Mouse (Mus musculus) mouse embryonic stem cell (cell line): ENCODE results near the gene Spred2.

Experiments
- in situ Hi-C, 2 experiments: fragments of 300-500 bp; cut with MboI; formaldehyde crosslinking; loops; 1 replicate in 1 of 2; 3 replicates in 1 of 2; pipeline ENCODE4 v1.14.3; 2019 to 2020; ENCODE audit warnings: low sequenced_read_pairs in 2 of 2, low pct_unique_long_range_greater_than_20kb in 1 of 2, mixed read lengths in 1 of 2; ENCODE audit not compliant: unreplicated experiment in 1 of 2

The Spred2 gene

DNA sequence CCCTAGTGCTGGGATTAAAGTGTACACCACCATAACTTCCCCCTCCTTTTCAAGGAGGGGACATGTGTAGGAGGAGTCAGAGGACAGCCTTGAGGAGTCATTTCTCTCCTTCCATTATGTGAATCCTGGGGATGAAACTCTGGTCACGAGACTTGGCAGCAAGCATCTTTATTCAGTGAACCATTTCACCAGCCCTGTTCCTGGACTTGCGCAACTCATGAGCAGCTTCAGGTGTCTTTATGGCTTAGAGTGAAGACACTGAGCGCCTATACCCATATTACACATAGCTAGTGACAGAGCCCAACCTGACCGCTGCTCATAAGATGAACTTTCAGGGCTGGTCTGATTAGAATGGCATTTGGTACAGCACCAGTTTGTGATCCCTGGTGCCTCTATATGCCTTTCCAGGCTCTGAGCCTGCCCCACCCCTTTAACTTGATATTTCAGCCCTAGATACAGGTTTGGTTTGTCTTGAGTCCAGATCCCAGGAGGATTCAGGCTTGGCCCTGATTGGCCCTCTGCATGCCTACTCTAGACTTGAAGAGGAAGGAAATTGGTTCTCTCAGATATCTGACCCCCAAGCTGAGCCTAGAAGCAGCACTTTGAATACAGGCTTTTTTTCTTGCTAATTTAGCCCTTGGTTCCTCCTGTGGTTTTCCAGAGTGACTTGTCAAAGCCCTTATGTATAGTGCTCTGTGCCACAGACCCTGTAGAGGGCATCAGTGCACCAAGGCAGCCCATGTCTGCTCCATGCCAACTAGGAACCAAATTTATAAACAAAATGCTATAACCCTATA, 48.0 kb downstream of the Spred2 start:
- in situ Hi-C loops = no loop called here

DNA sequence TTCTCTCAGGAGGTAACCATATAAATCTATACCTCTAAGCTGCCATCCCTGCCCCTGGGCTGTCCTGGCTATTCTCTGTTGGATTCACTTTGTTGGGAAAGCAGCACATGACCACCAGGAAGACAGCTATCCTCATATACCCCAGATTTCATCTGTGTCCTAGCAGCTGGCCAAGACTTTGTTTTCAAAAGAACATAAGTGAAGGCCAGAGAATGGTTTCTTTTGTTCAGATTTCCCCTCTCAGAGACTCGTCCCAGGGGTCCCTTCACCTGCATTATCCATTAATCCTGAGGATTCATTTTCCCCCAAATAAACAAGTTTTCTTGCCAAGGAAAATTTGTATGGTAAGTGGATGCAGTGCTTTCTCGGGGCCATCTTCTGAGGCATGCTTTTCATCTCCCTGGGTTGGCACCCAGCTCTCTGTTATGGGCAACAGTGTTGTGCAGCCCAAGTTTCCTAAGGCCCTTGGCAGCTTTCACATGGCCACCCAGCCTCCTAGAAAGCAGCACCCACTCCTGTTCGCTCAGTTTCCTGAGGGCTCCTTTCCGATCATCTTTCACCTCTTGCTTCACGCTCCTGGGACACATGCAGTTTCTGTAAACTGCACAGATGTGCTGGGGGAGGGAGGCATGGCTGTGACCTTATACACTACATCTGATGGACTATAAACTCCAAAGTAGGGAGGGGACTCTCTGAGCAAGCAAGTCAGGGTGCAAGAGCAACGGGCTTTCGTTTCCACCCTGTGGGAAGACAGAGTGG, 49.0 kb downstream of the Spred2 start:
- in situ Hi-C loops = no loop called here

DNA sequence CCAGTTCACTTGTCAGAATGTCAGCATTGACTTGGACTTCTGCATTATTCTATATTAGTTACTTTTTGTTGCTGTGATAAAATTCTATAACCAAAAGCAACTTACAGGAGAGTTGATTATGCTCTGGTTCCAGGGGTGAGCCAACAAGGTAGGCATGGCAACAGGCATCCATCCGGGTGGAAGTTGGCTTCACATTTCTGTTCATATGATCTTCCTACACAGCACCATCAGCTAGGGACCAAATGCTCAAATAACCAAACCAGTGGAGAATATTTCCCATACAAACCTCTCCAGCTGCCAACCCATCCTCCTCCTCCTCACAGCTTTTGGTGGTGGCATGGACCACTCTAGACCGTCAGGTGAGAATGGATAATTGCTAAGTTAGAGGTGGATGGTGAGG, 51.9 kb downstream of the Spred2 start:
- in situ Hi-C loops = no loop called here

DNA sequence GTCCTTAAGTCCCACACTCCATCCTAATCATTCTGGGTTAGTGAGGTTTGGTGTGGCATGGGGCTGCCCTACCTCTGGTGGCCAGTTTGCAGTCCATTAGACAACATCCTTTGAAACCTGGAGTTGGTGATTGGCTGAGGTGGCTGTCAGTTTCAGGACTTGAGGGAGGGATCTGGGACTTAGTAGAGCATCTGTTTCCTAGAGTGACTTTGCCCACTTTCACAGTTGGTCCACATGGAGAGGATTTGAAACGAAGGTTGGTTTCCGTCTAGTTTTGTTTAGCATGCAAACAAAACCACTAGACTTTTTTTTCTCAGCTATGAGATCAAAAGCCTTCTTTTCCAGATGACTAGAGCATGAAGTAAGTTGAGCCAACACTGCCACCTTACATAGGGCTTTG, 53.5 kb downstream of the Spred2 start:
- in situ Hi-C loops = no loop called here

DNA sequence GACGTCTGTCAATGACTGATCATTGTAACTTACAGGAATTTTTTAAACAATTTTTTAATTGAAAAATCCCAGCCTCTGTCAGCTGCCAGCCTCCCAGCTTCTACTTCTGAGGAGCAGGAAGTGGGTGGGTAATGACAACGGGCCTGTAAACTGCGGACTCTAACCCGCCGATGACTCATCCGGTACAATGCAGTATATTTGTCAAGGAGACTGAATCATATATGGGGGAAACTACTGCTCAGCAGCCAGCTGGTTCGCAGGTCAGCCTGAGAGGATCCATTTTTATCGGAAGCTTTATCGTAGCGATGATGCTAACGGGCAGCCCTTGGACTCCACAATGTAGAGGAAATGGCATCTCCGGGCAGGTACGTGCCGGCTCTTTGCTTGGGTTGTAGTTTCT, 55.2 kb downstream of the Spred2 start:
- in situ Hi-C loops = no loop called here

DNA sequence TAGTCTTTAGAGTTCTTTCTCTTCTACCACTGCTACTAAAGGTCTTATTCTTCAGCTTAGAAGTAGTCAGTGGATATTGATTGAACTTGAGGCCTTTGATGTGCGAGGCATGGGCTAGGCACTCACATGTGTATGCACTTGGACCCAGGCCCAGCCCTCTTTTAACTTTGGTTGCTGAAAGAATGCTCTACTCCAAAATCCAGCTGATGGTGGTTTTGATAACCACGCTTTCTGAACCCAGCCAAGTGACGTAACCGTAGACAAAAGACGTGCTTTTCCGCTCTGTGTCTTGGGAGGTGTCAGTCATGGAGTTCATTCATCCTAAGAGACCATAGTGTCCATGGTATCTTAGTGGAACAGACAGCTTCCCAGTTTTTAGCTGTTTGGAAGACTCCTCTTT, 57.9 kb downstream of the Spred2 start:
- in situ Hi-C loops = no loop called here

DNA sequence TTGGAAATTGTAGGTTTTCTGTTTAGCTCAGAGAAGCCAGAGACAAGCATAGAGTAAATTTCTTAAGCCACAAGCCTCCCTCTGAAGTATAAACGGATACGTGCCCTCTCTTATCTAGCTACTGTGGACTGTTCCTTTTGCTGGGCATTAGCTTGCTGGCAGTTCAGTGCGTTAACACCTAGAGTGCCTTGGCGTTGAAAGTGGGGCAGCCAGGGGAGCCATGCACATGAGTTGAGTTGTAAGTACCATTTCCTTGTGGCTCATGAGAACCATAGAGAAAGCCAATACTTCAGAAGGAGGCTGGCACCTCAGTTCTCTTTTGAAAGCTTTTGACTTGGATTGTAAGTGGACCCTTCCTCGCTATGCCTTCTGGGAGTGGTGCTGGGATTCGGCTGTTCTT, 58.6 kb downstream of the Spred2 start:
- in situ Hi-C loops = no loop called here

DNA sequence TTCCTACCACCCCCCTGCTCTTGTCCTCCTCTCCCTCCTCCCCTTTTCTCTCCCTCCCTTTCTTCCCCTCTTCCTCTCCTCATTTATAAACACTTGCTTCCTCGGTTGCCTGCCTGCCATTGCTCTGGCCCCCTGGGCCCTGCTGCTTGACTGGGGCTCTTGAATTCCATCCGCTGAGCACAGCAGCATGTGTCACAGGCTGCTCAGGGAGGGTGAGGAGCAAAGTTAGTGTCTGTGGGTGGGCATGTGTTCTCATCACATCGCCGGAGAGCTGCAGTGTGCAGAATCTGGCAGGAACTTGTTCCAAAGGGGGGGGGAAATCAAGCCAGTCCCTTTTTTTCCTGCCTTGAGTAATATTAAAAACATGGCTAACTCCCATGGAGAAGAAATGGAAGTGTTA, 59.1 kb downstream of the Spred2 start:
- in situ Hi-C loops = no loop called here

DNA sequence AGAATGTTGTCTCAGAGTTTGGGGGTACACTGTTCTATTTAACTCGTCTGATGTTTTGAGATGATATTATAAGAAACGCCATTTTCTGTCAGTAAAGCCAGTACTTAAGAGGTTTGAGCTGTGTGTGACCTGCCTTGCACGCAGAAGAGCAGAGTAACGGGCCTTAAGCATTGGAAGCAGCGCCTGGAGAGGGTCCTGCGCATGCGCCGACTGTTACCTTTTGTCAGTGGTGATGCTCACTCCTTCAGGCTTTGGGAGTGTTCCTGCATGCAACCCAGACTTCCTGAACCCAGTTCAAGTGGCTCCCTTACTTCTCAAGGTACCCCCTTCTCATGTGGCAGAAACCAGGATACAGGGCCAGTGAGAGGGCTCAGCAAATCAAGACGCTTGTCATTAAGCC, 59.9 kb downstream of the Spred2 start:
- in situ Hi-C loops = no loop called here

DNA sequence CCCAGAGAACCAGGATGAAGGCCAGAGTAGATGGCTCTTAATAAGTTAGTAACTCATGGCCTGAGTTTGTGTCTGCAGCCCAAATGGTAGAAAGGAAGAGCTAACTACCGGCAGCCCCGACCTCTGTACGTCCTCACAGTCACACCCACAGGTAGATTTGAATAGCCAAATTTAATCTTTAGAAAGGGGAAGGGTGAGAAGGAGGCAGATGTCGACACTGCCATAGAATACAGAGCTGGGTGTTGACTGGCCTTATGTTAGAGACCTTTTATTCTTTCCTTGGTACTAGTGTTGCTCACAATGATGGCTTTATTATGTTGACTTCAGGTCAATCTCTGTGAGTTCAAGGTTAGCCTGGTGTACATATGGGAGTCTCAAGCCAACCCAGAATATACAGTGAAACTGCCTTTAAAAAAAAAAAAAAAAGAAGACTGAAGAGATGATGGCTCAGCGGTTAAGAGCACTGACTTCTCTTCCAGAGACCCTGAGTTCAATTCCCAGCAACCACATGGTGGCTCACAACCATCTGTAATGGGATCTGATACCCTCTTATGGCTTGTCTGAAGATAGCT, 61.2 kb downstream of the Spred2 start:
- in situ Hi-C loops = no loop called here

DNA sequence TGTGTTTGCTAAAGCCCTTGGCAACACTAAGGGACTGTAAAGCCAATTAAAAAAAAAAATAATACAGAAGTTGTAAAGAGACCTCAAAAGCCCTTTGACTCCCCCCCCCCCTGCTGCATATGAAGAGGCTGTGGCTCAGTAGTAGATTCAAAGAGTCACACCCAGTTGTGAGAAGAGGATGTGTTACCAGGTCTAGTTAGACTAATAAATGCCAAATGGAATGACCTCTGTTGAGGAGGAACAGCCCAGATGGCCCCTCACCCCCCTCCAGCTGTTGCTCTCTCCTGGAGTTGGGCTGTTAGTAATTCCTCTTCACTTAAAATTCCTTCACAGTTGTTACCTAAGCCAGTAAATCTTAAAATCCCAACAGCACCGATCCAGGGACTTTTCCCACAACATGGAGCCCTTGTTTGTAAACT, 62.3 kb downstream of the Spred2 start:
- in situ Hi-C loops = no loop called here

DNA sequence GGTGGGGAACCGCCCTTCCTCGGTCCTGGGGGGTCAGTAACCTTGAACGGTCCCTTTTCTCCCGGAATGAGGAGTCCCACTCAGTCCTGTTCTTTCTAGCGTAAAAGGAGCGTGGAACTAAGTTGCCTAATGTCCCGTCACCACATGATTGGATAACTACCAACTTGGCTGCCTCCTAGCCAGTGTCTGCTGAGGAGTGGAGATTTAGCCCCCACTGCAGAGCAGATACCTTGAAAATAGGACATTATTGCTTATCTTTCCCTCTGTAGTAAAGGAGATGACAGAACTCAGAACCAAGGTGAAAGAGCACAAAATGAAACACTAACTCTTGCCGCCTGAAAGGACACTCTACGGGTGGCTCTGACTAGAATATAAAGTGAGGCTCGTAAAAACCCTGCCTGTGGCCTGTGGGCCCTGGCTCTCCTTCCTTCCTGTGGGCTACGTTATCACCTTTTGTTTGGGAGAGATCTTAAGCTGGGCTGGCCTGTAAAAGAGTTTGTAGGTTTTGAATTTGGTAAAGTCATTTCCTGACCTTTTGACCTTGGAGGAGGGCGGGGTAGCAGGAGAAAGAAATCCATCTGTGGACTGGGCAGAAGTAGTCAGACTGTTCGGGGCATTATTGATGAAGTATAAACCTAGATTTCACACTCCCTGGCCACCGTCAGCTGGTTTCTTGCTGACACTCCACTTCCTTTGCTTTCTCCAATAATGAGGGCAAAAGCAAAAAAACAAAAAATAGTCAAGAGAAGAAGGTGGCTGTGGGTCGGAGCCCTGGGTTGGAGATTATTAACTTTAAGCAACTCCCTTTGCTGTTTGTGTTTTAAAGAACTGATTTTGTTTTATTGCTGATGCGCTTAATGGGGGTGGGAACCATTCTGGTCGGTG, 62.9 kb downstream of the Spred2 start:
- in situ Hi-C loops = no loop called here

DNA sequence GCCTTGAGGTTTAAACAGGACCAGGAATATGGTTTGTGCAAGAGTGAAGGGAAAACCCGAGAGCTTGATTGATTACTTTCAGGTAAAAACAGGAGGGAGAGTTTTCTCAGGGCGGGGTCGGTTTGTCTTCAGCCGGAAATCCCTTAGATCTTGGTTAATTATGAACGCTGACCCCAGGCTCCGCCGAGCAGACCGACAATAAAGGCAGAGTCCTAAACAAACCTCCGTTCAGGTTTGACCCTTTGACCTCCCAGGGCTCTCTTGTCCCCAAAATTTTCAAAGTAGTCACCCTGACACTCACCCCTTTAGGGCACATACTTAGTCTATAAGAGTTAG, 63.5 kb downstream of the Spred2 start:
- in situ Hi-C loops = no loop called here

DNA sequence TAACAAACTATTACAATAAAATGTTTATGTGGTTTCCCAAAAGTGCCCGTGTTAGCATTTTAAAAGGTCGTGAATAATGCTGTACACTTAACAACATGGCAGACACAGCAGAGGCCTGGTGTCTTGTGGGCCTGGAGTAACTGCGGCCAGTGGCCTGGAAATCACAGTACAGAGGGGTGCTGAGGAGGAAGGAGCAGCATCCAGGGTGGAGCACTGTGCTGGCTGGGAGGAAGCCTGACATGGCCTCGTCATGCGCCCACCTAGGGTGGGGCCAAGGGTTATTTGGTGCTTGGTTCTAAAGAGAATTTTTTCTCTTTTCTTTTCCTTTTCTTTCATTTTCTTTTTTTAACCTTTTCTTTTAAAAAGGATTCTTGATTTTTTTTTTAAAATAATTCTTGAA, 64.0 kb downstream of the Spred2 start:
- in situ Hi-C loops = no loop called here

DNA sequence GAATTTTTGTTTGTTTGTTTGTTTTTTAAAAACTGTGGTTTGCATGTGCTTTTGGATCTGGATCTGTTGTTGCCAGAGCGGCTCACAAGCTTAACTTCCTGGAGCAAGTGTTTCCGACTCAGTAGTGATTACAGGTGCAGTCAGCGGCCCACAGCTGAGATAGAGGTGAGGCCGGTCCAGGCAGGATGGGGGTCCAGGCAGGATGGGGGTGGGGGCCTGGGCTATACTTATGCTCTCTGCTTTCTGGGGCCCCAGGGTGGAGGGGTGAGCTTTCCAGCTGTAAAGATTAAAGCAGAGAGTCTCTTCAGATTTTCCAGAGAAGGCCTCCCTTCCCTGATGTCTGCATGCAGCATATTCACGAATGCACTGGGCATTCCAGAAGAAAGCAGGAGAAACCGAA, 64.5 kb downstream of the Spred2 start:
- in situ Hi-C loops = no loop called here

DNA sequence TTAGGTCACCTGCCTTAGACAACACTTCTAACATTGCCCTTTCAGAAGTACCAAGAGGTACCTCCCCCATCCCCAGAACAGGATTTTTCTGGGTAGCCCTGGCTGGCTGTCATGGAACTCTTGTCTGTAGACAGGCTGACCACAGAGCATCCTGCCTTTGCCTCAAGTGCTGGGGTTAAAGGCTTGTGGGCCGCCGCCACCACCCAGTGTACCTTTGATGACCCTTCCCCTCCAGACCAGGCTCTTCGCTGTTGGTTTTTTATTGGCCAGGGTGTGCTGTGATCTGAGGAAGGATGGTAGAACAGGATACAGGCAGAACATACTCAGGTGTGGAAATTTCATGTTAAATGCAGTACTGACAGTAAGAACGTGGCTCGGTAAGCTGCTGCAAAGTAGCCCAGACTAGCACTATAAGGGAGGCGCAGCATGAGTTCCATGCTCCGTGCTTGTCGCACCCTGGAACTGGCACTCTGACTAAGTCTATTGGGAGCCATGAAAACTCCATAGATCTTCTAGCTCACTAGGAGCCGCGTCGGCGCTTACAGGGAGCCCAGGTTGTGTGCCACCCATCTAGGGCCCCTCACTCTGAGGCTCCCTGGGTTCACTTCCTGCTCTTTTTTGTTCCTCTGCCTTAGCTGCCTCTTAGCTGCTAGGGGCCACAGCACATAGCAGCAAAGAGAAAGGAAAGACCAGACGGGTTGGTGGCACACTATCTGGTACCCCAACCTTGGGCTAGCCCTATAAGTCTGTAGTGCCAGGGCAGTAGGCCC, 65.2 kb downstream of the Spred2 start:
- in situ Hi-C loops = no loop called here

DNA sequence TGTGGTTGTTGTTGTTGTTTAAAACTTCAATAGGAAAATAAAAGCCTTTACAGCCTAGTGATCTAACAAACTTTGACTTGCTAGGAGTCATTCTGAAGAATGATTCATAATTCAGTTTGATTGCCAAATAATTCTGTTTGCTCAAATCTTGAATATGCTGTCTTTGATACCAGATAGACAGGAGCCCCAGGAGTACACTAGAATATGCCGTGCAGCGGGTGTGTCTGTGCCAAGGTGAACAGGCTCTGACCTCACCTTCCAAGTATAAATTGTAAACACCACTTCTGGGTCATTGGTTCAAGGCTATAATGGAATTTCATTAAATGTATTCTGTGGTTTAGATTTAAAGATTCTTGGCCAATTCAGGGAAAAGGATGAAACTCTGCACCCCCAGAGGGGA, 66.6 kb downstream of the Spred2 start:
- in situ Hi-C loops = no loop called here

DNA sequence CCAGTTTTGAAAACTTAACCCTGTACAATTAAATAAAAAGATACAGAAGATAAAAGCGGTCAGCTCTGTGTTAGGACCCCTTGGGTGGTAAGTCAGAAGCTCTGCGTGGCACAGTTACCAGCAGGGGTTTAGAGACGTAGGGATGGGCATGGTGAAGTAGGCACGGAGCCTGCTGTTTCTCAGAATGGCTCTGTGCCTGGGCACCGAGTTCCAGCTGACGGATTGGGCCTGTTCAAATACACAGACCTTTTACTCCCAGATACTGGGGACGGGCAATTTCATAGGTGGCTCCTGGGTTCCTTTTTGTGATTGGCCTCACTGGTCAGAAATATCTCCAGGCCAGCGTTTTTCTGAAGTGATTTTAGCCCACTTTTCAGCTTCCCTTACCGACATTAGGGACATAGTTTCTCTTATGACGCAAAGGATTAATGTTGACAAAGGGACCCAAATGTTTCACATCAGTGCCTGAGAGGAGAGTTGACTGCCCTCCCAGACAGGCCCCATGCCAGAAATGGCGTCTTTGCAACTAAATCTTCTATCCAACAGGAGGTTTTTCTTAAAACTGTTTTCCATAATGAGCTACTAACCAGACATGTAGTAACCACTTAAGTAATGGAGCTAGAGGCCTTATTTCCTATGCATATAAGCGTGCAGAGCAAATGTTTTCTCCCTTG, 67.3 kb downstream of the Spred2 start:
- in situ Hi-C loops = no loop called here
